Mouse (Mus musculus): Measurements from ENCODE around the gene Aasdh. TPM values are rescaled to one million over a fixed set of nuclear protein-coding genes. Genes with fewer than 3 reads are reported as not detected.

Gene Aasdh
- total RNA-seq, 2 experiments from 2014 or later = 7.3 to 7.8 TPM

GRCm38 (mm10) chr5:76841859-76842258 is 63.5 kb downstream of the Aasdh start:
- DNase-seq = no peak

- DNase-seq = no peak
These were observed 65.5 kb downstream of the Aasdh start for GRCm38 (mm10) chr5:76839786-76840185.

- DNase-seq = no peak
These were observed 68.3 kb downstream of the Aasdh start for GRCm38 (mm10) chr5:76837018-76837417.

- no peak for DNase-seq
These were observed 72.6 kb downstream of the Aasdh start for GRCm38 (mm10) chr5:76832529-76833210.

GRCm38 (mm10) chr5:76828527-76829240 is 76.6 kb downstream of the Aasdh start:
- DNase-seq = no peak

Other genes with a start within 250 kb of the Aasdh start
- 1 to 10 TPM; 1.9 to 3.8 TPM for gene C530008M17Rik, start 249.0 kb downstream of the Aasdh start, total RNA-seq (2021)
- 100 to 1,000 TPM; 110 to 117 TPM for gene Paics, start 45.8 kb upstream of the Aasdh start, total RNA-seq (2021)
- 10 to 100 TPM; 17.7 to 18.7 TPM for gene Ppat, start 46.1 kb upstream of the Aasdh start, total RNA-seq (2021)
- gene Srp72, start 69.2 kb upstream of the Aasdh start, total RNA-seq (2021) = 10 to 100 TPM; 51.3 to 53.1 TPM
- gene Arl9, start 98.5 kb upstream of the Aasdh start, total RNA-seq (2021) = not detected
- gene Thegl, start 110.5 kb upstream of the Aasdh start, total RNA-seq (2021) = not detected
- gene Hopx, start 209.6 kb upstream of the Aasdh start, total RNA-seq (2021) = 1 to 10 TPM; 3.4 to 5.7 TPM

Measured in gastrocnemius, postnatal 25 days (tissue).